Mouse (Mus musculus) mature B cell (primary cell): ENCODE measurements around the gene Kat2a.

Source experiments
- in situ Hi-C: fragments of 300-500 bp; cut with MboI; formaldehyde crosslinking; loops from 2 replicates; pipeline ENCODE4 v1.14.3; 2019

The Kat2a gene

DNA sequence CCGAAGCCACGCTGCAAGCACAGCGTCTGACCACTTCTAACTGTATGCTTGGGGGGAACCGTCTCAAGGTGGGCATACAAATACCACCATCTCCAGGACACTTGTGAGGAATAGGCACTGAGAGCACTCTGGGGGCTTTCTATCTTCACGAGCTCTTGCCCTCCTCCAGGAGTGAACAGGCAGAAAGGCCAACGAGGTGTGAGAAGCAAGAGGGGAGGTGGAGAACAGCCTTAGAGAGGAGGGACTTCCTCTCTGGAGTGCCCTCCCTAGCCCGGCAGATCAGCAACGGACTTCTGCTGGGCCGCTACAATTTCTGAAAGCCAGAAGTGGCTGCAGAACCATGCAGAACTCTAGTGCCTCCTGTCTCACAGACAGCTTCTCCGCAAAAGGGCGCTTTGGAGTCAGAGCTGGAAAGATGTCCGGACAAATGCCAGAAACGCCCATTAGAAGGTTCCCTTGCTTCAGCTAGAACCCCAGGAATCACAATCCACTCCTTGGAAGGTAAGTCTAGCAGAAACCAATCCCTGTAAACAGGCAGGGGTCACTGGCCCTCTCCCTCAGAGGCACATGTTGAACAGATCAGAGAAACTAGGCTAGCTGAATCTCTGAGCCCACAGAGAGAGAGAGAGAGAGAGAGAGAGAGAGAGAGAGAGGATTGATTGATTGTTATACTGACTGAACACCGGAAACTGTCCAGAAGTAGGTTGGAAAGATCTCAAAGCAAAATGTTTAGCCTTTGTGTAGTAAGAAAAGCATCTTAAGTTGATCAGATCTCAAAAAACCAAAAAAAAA is 23.9 kb upstream of the Kat2a start:
- in situ Hi-C loops = no loop called here

DNA sequence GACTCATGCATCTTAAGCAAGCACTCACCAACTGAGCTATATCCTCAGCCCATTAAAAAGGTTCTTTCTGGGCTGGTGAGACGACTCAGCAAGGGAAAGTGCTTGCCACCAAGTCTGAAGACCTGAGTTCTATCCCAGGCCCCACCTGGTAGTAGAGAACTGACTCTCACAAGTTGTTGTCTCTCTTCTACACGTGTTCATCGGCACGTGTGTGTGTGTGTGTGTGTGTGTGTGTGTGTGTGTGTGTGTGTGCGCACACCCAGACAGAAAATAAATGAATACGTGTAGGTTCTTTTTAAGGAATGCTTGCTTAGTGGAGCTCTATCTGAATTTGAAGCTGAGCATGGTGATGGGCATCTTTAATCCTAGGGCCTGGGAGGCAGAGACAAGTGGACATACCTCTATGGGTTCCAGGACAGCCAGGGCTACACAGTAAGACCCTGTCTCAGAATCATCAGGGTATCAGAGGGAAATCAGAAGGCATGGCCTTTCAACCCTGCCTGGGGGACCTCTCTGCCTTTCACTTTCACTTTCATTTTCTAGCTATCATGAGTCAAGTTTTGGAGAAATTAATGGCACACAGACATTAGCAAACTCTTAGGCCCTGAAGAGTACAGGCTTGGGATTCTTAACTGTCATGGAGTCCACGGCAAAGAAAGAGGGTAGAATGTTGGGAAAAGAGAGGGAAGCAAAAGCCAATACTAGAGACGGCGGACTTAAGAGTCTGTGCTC is 23.0 kb upstream of the Kat2a start:
- in situ Hi-C loops = no loop called here

DNA sequence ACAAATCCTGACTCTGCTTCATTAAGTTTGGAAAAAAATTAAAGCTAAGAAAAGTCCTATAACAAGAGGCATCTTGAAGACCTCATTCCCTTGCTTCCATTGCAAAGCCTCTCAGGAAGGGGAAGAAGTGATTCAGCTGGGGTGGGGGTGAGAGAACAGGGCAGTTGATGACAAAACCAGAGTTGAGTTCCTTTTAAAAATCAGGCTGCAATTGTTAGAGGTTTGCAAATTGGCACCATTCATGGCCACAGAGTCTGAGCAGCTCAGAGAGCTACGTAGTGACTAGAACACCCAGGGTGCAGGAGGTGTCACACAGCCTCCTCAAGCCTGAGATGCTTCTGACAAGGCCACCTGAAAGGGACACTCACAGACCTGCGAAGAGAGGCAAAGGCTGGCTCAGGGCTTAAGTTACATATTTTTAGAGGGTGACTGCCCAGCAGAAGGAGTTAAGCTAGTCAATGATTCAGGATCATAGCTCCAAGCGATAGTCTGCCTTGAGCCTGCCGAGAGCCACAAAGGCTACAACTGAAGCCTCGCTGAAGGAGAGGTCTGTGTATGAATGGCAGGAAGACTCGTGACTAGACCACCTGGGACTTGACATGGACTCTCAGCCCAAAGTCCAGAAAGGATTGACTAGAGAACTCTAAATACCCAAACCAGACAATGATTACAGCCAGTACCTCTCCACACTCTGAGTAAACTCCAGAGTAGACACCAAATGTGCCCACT is 18.4 kb upstream of the Kat2a start:
- in situ Hi-C loops = no loop called here

DNA sequence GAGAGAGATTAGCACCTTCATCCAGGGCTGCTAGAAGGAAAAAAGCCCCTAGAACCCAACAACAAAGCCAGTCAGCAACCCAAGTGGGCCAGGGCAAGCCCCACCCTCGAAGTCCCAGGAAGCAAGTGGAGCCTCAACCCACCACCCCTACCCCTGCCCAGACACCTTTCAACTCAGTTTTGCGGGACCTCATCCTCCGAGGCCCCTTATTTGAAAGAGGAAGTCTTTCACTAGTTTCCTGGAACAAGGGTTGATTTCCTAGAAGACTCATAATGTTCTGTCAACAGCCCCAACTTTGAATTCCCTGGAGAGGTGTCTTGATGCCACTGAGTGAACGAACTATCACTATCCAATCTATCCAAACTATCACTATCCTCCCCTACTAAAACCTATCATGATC is 17.7 kb upstream of the Kat2a start:
- in situ Hi-C loops = no loop called here

DNA sequence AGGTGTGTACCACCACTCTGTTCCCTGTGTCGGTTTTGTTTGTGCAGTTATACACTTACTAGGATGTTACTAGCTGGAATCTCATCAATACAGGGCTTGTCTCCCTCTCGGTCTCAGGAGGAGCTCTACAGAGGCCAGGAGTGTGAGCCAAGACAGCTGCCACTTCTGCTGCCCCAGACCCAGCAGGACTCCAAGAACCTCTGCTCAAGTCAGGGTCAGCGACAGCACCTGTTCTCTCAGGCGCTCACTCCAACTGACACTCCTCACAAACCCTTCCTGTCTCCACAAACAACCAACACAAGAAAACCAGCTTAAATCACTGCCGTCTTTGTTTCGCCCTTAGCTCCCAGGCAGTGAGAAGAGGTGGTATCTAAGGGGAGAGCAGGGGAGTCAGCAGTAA is 16.3 kb upstream of the Kat2a start:
- in situ Hi-C loops = no loop called here

DNA sequence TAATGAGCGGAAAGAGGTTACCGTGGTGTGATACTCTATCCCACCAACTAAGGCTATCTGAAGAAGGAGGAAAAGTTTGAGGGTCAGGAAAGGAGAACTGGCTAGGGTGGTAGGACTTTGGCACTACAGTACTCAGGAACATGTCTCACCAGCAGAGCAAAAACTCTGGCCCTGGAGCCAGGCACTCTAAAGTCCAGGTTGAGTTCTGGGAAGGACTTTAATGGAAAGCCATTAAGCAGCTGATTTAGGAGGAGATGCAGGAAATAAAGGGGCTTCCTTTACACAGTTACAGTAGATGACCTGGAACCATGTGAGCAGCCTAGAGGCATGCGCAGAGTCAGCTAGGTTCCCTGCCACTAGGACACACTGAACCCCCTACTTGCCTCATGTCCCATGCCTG is 14.9 kb upstream of the Kat2a start:
- in situ Hi-C loops = no loop called here

DNA sequence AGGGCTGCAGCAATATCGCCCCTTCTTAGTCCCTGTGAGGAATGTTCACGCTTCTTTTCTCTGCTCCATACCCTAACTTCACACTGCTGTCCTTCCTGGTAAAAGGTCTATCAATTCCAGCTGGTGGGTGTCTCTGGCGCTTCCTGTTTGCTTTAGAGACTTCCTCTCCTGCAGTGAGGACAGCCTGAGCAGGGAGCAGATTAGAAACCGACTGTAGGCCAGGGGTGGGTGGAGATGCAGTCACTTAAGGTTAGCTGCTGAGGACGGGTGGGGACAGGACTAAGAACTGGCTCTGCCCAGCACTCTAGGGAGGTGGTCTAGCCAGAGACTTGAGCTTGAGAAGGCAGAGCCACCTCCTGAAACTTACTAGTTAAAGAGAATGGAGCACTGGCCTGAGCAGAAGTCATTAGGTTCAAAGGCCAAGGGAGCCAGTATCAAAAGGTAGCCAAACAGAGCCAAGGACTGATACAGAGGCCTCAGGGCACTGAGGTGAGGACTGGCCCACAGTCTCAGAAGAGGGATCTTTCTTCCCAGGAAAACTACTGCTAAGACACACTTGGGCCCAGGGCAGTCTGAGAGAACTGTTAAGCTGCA is 12.8 kb upstream of the Kat2a start:
- in situ Hi-C loops = no loop called here

DNA sequence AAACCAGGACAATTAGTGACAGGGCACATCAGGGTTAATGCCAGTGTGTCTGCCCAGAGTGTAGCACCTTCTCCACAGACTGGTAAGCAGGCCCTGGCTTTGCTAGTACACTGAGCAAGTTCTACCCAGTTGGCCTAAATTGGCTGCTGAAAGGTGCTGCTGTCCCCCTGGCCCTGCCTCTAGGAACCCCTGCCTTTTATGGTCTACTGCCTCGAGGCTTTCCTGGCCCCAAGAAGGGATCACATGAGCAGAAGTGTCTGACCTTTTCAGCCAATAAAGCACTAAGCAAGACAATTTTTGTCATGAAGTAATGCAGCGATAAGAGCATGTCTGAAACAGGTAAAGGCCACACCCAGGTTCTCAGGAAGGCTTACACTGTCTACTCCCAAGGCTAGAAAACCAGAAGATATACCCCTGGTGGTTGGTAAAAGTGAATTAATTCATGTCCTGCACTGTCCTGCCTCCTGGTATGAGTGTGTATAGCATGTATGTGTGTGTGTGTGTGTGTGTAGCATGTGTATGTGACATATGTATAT is 10.3 kb upstream of the Kat2a start:
- in situ Hi-C loops = no loop called here

DNA sequence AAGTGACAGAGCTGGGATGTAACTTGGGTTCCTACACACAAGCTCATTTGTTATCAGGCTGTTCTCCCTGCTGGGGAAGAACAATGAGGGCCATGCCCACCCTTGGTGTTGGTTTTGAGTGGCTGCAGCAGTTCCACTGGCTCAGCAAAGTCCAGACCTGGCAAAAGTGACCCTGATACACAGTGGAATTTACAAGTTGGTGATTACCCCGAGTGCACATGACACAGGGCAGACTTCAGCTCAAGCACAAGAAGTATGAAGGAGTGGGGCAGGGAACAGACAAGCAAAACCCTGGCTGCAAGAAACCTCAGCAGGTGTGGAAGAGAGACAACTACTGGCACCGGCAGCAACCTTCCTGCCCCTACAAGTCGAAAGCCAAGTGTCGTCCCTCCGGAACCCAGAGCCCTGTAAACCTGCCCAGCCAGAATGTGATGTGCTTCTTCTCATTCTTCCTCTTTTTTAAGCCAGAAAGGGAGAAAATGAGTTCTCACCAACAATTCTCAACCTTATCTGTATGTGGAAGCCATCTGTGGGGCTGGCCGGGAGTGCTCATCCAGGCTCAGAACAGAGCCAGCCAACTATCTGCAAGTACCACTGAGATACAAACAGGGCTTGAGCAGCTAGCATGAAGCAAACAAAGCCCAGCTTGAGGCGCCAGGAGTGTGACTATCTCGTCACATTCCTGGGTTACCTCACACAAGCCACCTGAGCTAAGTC is 9.7 kb upstream of the Kat2a start:
- in situ Hi-C loops = no loop called here

DNA sequence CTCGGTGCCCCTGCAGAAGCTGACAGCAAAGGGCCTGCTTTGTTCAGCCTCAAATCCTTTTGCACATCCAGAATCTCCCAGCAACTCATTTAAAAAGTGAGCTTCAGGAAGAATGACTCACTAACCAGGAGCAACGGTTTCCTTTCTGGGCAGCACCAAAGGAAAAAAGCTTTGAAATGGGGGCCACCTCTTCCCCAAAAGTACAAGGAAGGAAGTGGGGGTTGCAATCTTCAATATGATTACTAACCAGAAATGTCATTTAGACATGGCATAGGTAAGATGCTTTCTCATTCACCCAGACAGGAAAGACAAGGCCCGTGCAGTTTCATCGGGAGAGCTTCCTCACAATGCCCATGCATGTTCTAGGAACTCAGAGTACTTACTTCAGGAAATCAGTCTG is 9.0 kb upstream of the Kat2a start:
- in situ Hi-C loops = no loop called here

DNA sequence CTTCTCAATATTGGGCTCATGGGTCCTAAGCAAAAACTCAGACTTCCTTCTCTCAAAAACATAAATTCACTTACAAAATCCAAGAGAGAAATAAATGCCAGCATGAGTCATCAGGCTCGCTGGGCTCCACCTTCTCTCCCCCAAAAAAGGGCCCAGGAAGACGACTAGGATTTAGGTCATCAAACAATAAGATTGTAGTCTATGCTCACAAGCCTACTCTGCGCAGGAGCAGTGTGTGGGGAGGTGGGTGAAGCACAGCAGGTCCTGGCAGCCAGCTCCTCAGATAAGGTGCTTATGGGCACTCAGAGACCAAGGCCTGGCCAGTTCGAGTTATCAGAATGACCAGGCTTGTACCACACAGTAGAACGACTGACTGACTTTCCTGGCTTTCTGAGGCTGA is 8.1 kb upstream of the Kat2a start:
- in situ Hi-C loops = no loop called here

DNA sequence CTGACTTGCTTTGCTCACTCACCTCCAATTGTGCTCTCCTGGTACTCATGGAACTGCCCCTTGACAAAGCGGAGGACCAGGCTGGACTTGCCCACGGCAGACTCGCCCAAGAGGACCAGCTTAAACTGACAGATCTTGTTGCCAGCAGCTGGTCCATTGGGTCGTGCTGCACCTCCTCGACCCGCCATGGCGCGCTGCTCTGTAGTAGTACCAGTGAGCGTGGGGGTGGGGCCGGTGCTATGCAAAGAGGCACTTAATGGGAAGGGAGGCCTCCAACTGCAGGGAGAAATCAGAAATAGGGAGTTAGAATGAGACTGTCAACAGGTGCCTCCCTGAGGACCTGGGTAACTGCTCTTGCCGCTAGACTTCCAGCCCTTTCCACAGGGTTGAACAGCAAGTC is 7.6 kb upstream of the Kat2a start:
- in situ Hi-C loops = no loop called here

DNA sequence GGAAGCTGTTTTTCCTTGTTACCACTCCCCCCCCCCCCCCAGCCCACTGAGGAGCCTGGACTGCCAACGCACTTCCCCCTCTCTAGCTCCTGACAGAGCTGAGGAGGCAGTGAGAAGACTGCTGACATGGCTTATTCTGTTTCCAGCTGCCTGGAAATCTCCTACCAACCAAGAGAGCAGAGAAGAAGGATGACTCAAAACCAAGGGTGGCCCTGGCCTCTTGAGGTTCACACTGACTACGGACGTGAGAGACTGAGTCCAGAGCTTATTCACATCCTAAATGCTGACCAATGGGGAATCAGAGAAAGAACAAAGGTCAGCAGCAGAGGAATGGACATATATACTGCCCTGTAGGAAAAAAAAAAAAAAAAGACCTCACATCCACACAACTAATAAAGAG is 7.0 kb upstream of the Kat2a start:
- in situ Hi-C loops = no loop called here

DNA sequence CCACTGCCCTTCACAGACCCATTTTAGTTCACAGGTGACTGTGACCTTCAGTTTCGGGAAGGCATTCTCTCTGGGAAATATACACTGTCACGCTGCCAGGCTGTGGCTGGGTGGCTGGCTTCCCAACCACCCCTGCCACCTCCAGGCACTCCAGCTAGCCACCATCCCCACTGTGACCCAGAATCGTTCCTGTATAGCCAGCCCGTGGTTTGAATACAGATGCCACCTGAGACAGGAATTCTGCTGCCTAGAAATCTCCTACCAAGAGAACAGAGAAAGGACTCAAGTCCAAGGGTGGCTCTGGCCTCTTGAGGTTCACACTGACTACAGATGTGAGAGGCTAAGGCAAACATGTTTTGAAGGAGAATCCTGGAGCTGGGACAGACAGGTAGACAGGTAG is 6.6 kb upstream of the Kat2a start:
- in situ Hi-C loops = no loop called here

DNA sequence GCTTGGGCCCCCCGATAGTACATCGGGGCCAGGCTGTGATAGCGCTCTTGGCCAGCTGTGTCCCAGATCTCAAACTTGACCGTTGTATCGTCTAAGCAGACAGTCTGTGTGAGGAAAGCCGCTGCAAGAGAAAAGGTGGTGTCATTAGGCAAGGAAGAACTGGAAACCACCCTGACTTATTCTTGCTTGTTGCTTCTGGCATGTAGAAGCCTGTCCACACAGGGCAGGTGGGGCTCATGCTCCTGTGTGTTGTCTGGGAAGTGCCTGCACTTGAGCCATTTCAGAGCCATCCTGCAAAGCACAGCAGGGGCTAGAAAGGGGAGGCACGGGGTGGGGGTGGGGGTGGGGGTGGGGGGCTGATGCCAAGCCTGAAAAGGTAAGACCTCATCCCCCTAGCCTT is 6.2 kb upstream of the Kat2a start:
- in situ Hi-C loops = no loop called here

DNA sequence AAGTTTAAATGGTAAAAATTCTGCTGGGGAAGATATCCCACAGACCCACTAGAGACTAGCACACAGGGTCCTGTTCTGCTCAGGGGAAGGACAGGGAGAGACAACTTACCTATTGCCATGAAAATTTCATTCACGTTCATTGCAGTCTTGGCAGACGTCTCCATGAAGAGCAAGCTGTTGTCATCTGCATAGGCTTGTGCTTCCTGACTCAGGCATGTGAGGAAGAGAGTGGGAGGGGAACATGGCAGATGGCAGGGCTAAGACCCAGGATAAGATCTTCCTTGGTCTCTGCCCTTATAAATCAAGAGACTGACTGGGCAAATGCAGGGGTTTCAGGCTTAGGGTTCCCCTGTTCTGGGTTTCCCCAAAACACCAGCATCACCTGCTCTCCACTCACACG is 4.4 kb upstream of the Kat2a start:
- in situ Hi-C loops = no loop called here

DNA sequence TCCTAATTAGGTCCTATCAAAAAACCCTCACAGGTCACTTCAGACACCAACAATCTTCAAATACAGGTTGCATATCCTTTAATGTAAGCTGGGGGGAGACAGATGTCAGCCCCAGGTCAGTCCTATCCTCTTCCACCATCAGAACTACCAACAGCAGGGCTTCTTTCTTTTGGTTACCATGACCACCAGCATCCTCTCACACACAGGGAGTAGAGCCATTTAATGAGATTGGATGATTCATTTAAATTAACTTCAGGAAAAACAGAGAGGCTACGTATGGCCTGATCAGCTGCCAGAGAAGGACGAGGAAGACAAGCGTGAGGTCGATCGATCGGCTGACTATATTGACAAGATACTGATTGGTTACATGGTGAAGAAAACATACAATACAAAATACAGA is 2.7 kb upstream of the Kat2a start:
- in situ Hi-C loops = no loop called here

DNA sequence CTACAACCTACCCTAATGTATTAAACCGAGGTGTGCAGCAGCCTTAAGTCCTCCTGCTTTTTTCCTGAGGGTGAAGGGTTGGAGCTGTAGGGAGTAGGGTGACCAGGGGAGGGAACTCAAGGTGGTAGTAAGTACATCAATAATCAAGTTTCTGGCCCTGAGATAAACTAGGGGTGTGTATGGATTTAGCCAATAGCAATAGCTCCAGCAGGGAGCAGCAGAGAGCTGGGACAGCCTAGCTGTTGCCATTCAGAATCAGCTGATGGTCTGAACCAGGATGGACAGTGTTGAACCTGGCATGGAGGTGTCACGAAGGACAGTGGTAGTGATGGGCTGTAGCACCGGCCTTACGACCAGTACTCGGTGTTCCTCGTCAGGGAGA is 2.3 kb upstream of the Kat2a start:
- in situ Hi-C loops = no loop called here

DNA sequence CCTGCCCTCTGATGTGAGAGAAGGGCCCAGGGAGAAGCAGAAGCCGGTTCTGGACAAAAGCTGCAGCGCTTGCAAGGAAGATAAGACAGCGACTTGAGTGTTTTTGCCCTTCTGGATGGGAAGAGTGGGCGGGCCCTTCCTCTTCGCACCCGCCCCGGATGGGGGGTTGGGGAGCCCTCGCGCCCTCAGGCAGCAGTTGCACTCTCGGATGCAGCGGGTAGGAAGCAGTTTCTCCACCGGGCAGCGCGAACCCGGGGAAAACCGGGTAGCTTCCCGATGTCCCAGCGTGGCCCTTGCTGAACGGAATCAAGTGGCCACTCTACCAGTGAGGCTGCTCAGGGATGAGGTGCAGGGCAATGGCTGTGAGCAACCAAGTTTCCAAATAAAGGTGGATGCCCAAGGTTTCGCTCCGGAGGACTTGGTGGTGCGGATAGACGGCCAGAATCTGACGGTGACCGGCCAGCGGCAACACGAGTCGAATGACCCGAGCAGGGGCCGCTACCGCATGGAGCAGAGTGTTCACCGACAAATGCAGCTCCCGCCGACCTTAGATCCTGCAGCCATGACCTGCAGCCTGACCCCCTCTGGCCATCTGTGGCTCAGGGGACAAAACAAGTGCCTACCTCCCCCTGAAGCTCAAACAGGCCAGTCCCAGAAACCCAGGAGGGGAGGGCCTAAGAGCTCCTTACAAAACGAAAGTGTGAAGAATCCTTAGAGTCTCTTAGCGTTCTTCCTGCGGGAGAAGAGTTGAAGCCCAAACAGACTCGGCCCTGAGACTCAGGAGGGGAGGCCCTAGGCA is 1.7 kb upstream of the Kat2a start, which contains the start of gene Hspb9:
Gene Hspb9 (plus strand): TSS at position 116 of the 799 bp plus-strand sequence.
- in situ Hi-C loops = no loop called here

DNA sequence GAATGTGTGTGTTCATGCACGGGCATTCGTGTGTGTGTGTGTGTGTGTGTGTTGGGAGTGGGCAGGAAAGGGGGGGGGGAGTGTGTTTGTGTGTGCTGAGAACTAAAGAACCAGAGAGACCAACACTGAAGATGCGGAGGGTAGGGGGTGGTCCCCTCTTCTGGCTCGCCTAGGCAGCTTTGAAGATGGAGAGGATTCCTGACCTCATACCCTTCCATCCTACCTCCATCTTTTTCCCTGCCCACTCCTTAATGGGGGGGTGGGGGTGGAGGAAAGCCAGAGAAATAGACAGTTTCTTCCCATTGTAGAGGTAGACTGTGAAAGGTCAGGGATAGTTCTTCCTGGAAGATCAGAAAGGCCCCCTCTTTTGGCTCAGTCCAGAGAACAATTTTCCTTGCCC is 909 bp upstream of the Kat2a start:
- in situ Hi-C loops = no loop called here

DNA sequence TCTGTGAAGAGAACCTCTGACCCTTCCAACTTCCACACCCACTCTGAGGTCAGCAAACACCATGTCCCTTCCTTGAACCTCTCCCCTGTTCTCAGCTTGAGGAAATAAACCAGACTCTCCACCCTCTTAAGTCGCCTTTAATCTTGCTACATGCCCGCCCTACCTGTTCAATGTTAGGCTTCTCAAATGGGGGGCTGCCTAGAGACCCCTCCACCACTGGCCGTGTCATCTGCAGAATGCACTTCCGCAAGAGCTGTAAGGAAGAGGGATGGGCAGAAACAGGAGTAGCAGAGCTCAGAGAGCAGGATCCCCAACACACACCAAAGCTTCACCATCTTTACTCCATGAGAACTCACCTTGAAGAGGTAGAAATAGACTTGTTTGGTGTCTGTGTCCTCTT is 1.3 kb downstream of the Kat2a start:
- in situ Hi-C loops = no loop called here
